Mouse (Mus musculus) midbrain, embryonic 10.5 days (tissue): ENCODE data around the gene Mical3. TPM values are rescaled to one million over a fixed set of nuclear protein-coding genes. Genes with fewer than 3 reads are reported as not detected.
A peak's percentile ranks its signal among the peaks of the same experiment; 100 is the strongest.

Source experiments
- DNase-seq: peaks from one replicate; pipeline ENCODE4 v3.0.0-alpha.2; 2017; ENCODE audit warnings: low spot score
- H3K27ac ChIP-seq: fragments of 300-500 bp; sonication (generic); replicated peaks from 2 replicates; pipeline ENCODE4 v1.5.1; 2016; ENCODE audit warnings: mild to moderate bottlenecking
- H3K27me3 ChIP-seq: fragments of 300-500 bp; sonication (generic); 2 replicates; pipeline ENCODE4 v1.6.1; 2016; ENCODE audit warnings: low read depth, mild to moderate bottlenecking; ENCODE audit not compliant: poor library complexity, severe bottlenecking
- H3K36me3 ChIP-seq: fragments of 300-500 bp; sonication (generic); 2 replicates; pipeline ENCODE4 v1.6.1; 2016; ENCODE audit warnings: mild to moderate bottlenecking, moderate library complexity
- H3K4me1 ChIP-seq: fragments of 300-500 bp; sonication (generic); 2 replicates; pipeline ENCODE4 v1.6.1; 2016
- H3K4me3 ChIP-seq: fragments of 300-500 bp; sonication (generic); 2 replicates; pipeline ENCODE4 v1.5.1; 2016; ENCODE audit warnings: mild to moderate bottlenecking, moderate library complexity
- H3K9me3 ChIP-seq: fragments of 300-500 bp; sonication (generic); replicated peaks from 2 replicates; pipeline ENCODE4 v1.6.1; 2016; ENCODE audit warnings: mild to moderate bottlenecking
- WGBS: fragments of 180-500 bp; shearing (Covaris S2); methylation state at CpG from one replicate; pipeline ENCODE4 v1.1.7; 2016; 5-methylcytosine and 5-hydroxymethylcytosine counted together
- polyA plus RNA-seq: library from polyadenylated mRNA; unstranded; fragments of >200 nt; fragmentation: Nextera tagmentation; extraction: Ambion mirVana; gene quantifications from 2 replicates; pipeline ENCODE4 v1.2.1, GENCODE M21; 2016

The Mical3 gene
- polyA plus RNA-seq, 1 experiment from 2014 or later: 9.0 TPM

GRCm38 (mm10) chr6:121160126-121160525, 29.3 kb upstream of the Mical3 start:
- H3K27ac ChIP-seq: no peak overlapping the region
- no peak for DNase-seq
- no peak overlapping the region for H3K4me3 ChIP-seq
- no peaks in the 10 kb centered on the region for H3K9me3 ChIP-seq
- no peaks in the 10 kb centered on the region for H3K4me1 ChIP-seq
- H3K27me3 ChIP-seq: no peaks in the 10 kb centered on the region; the same call in 1 of the 2 replicates
- WGBS: 77% methylated on average over 6 of the region's 6 CpGs
- H3K36me3 ChIP-seq: no peaks in the 10 kb centered on the region

- no peaks in the 10 kb centered on the region; the same call in 1 of the 2 replicates for H3K27me3 ChIP-seq
- H3K4me1 ChIP-seq: no peaks in the 10 kb centered on the region
- H3K27ac ChIP-seq: no peak overlapping the region
- H3K4me3 ChIP-seq: no peak overlapping the region
- H3K9me3 ChIP-seq: no peaks in the 10 kb centered on the region
- H3K36me3 ChIP-seq: no peaks in the 10 kb centered on the region
- WGBS: 96% methylated on average over 5 of the region's 5 CpGs
- no peak for DNase-seq
These were observed 28.8 kb upstream of the Mical3 start for GRCm38 (mm10) chr6:121159616-121160015.

GRCm38 (mm10) chr6:121156030-121156429, 25.2 kb upstream of the Mical3 start:
- DNase-seq: no peak
- Histone ChIP-seq H3K27me3 (no peaks in the 10 kb centered on the region), H3K27ac (0 out of 2 replicates have a peak overlapping the region, but pooled peaks have one; percentile 3), H3K4me1 (peaks cover 5% of the 10 kb centered on the region; the same call in 1 of the 2 replicates), H3K36me3 (no peaks in the 10 kb centered on the region), H3K4me3 (no peak overlapping the region), H3K9me3 (no peaks in the 10 kb centered on the region)
- 93% methylated on average over 2 of the region's 2 CpGs for WGBS

GRCm38 (mm10) chr6:121154451-121155300, 23.9 kb upstream of the Mical3 start:
- no peak for DNase-seq
- 93% methylated on average over 16 of the region's 16 CpGs for WGBS
- H3K4me1 ChIP-seq: peaks cover 5% of the 10 kb centered on the region; the same call in 1 of the 2 replicates
- H3K27me3 ChIP-seq: no peaks in the 10 kb centered on the region
- H3K9me3 ChIP-seq: no peaks in the 10 kb centered on the region
- H3K36me3 ChIP-seq: no peaks in the 10 kb centered on the region
- H3K4me3 ChIP-seq: no peak overlapping the region
- H3K27ac ChIP-seq: no peak overlapping the region

GRCm38 (mm10) chr6:121153177-121153576, 22.4 kb upstream of the Mical3 start:
- no peak for DNase-seq
- no peak overlapping the region for H3K27ac ChIP-seq
- H3K36me3 ChIP-seq: no peaks in the 10 kb centered on the region
- peaks cover 6% of the 10 kb centered on the region; the same call in 1 of the 2 replicates for H3K4me1 ChIP-seq
- H3K27me3 ChIP-seq: no peaks in the 10 kb centered on the region
- no peaks in the 10 kb centered on the region for H3K9me3 ChIP-seq
- 84% methylated on average over 8 of the region's 8 CpGs for WGBS
- H3K4me3 ChIP-seq: no peak overlapping the region

- H3K4me3 ChIP-seq: no peak overlapping the region
- no peaks in the 10 kb centered on the region for H3K36me3 ChIP-seq
- WGBS: 70% methylated on average over 6 of the region's 6 CpGs
- H3K9me3 ChIP-seq: no peaks in the 10 kb centered on the region
- no peaks in the 10 kb centered on the region for H3K27me3 ChIP-seq
- H3K4me1 ChIP-seq: peaks cover 20% of the 10 kb centered on the region
- no peak overlapping the region for H3K27ac ChIP-seq
- no peak for DNase-seq
These were observed 20.9 kb upstream of the Mical3 start for GRCm38 (mm10) chr6:121151732-121152131.

GRCm38 (mm10) chr6:121150126-121150525, 19.3 kb upstream of the Mical3 start:
- H3K27ac ChIP-seq: no peak overlapping the region
- DNase-seq: no peak
- no peaks in the 10 kb centered on the region for H3K27me3 ChIP-seq
- no peak overlapping the region for H3K4me3 ChIP-seq
- 94% methylated on average over 8 of the region's 8 CpGs for WGBS
- H3K9me3 ChIP-seq: no peaks in the 10 kb centered on the region
- H3K4me1 ChIP-seq: peaks cover 36% of the 10 kb centered on the region
- no peaks in the 10 kb centered on the region for H3K36me3 ChIP-seq

- Histone ChIP-seq H3K27ac (no peak overlapping the region), H3K4me1 (peaks cover 42% of the 10 kb centered on the region), H3K27me3 (no peaks in the 10 kb centered on the region), H3K4me3 (no peak overlapping the region), H3K36me3 (no peaks in the 10 kb centered on the region), H3K9me3 (no peaks in the 10 kb centered on the region)
- WGBS: 80% methylated on average over 3 of the region's 3 CpGs
- no peak for DNase-seq
These were observed 18.6 kb upstream of the Mical3 start for GRCm38 (mm10) chr6:121149420-121149819.

GRCm38 (mm10) chr6:121148360-121148759, 17.6 kb upstream of the Mical3 start:
- 61% methylated on average over 3 of the region's 3 CpGs for WGBS
- H3K4me3 ChIP-seq: no peak overlapping the region

GRCm38 (mm10) chr6:121146798-121147197, 16.0 kb upstream of the Mical3 start:
- no peaks in the 10 kb centered on the region for H3K36me3 ChIP-seq
- no peak for DNase-seq
- no peak overlapping the region for H3K27ac ChIP-seq
- no peaks in the 10 kb centered on the region for H3K9me3 ChIP-seq
- H3K27me3 ChIP-seq: no peaks in the 10 kb centered on the region
- peaks cover 45% of the 10 kb centered on the region for H3K4me1 ChIP-seq
- 55% methylated on average over 4 of the region's 4 CpGs for WGBS
- no peak overlapping the region for H3K4me3 ChIP-seq

More at GRCm38 (mm10) chr6:121148360-121148759, 17.6 kb upstream of the Mical3 start:
- Histone ChIP-seq H3K27me3 (no peaks in the 10 kb centered on the region), H3K9me3 (no peaks in the 10 kb centered on the region), H3K36me3 (no peaks in the 10 kb centered on the region), H3K4me1 (peaks cover 48% of the 10 kb centered on the region), H3K27ac (no peak overlapping the region)
- DNase-seq: no peak

- H3K9me3 ChIP-seq: no peaks in the 10 kb centered on the region
- H3K4me3 ChIP-seq: no peak overlapping the region
- peak overlapping the region; percentile 52; the same call in 1 of the 2 replicates for H3K27ac ChIP-seq
- H3K36me3 ChIP-seq: no peaks in the 10 kb centered on the region
- peak; percentile 44 for DNase-seq
- H3K27me3 ChIP-seq: no peaks in the 10 kb centered on the region
- 37% methylated on average over 8 of the region's 8 CpGs for WGBS
- H3K4me1 ChIP-seq: peaks cover 47% of the 10 kb centered on the region
These were observed 15.1 kb upstream of the Mical3 start for GRCm38 (mm10) chr6:121145906-121146305.

- H3K4me1 ChIP-seq: peaks cover 47% of the 10 kb centered on the region
- DNase-seq: no peak
- H3K9me3 ChIP-seq: no peaks in the 10 kb centered on the region
- no peak overlapping the region for H3K4me3 ChIP-seq
- H3K27me3 ChIP-seq: no peaks in the 10 kb centered on the region
- H3K27ac ChIP-seq: 0 out of 2 replicates have a peak overlapping the region, but pooled peaks have one; percentile 10
- WGBS: 66% methylated on average over 13 of the region's 13 CpGs
- no peaks in the 10 kb centered on the region for H3K36me3 ChIP-seq
These were observed 14.3 kb upstream of the Mical3 start for GRCm38 (mm10) chr6:121145010-121145604.

- DNase-seq: no peak
- 81% methylated on average over 4 of the region's 4 CpGs for WGBS
These were observed 13.3 kb upstream of the Mical3 start for GRCm38 (mm10) chr6:121144066-121144465.

More at GRCm38 (mm10) chr6:121144066-121144465, 13.3 kb upstream of the Mical3 start:
- H3K9me3 ChIP-seq: no peaks in the 10 kb centered on the region
- H3K27ac ChIP-seq: no peak overlapping the region
- peaks cover 47% of the 10 kb centered on the region for H3K4me1 ChIP-seq
- H3K4me3 ChIP-seq: no peak overlapping the region
- no peaks in the 10 kb centered on the region for H3K27me3 ChIP-seq
- H3K36me3 ChIP-seq: no peaks in the 10 kb centered on the region
